Mouse (Mus musculus) myocyte (in vitro differentiated cells): ENCODE measurements around the gene Ago1. TPM values are rescaled to one million over a fixed set of nuclear protein-coding genes. Genes with fewer than 3 reads are reported as not detected.

Source experiments
- H3K27me3 ChIP-seq: one replicate; pipeline ENCODE4 v1.6.1; 2011; ENCODE audit not compliant: control insufficient read depth, insufficient read depth, insufficient read length
- H3K36me3 ChIP-seq: one replicate; pipeline ENCODE4 v1.6.1; 2011; ENCODE audit not compliant: control insufficient read depth, insufficient read depth
- H3K4me2 ChIP-seq: one replicate; pipeline ENCODE4 v1.6.1; 2011; ENCODE audit warnings: low read depth, control low read depth
- H3K4me3 ChIP-seq: one replicate; pipeline ENCODE4 v1.5.1; 2011; ENCODE audit warnings: mild to moderate bottlenecking, control low read depth, moderate library complexity
- H3K79me2 ChIP-seq: one replicate; pipeline ENCODE4 v1.6.1; 2011; ENCODE audit not compliant: control insufficient read depth, insufficient read depth
- H3ac ChIP-seq: one replicate; pipeline ENCODE4 v1.6.1; 2011; ENCODE audit not compliant: control insufficient read depth, insufficient read length
- CEBPB ChIP-seq: IDR thresholded peaks from 2 replicates; pipeline ENCODE4 v1.6.1; 2011; ENCODE audit warnings: mild to moderate bottlenecking, moderate library complexity; ENCODE audit not compliant: poor library complexity, insufficient read depth, severe bottlenecking
- E2F4 ChIP-seq: IDR thresholded peaks from one replicate; pipeline ENCODE4 v1.6.1; 2011; ENCODE audit warnings: mild to moderate bottlenecking, control low read depth, moderate library complexity; ENCODE audit not compliant: insufficient read depth
- MAX ChIP-seq: IDR thresholded peaks from one replicate; pipeline ENCODE4 v1.6.1; 2011; ENCODE audit warnings: low read depth, mild to moderate bottlenecking, control low read depth
- MYOD1 ChIP-seq, 3 experiments: IDR thresholded peaks; one replicate each; pipeline ENCODE4 v1.6.1; 2011; ENCODE audit warnings: control low read depth in 2 of 3, low read depth in 2 of 3, mild to moderate bottlenecking in 2 of 3, moderate library complexity in 1 of 3; ENCODE audit not compliant: insufficient read length in 2 of 3, control insufficient read depth in 1 of 3
- MYOG ChIP-seq, 3 experiments: IDR thresholded peaks; one replicate each; pipeline ENCODE4 v1.6.1; 2011; ENCODE audit warnings: control low read depth in 2 of 3, low read depth in 2 of 3, mild to moderate bottlenecking in 2 of 3; ENCODE audit not compliant: insufficient read length in 2 of 3, control insufficient read depth in 1 of 3, insufficient read depth in 1 of 3
- POLR2A ChIP-seq: IDR thresholded peaks from one replicate; pipeline ENCODE4 v1.6.1; 2011; ENCODE audit warnings: low read depth, mild to moderate bottlenecking, control low read depth, moderate library complexity; ENCODE audit not compliant: insufficient read length
- POLR2AphosphoS2 ChIP-seq: IDR thresholded peaks from one replicate; pipeline ENCODE4 v1.6.1; 2011; ENCODE audit warnings: low read depth, control low read depth; ENCODE audit not compliant: insufficient read length
- REST ChIP-seq: IDR thresholded peaks from one replicate; pipeline ENCODE4 v1.6.1; 2011; ENCODE audit warnings: mild to moderate bottlenecking, control low read depth, moderate library complexity; ENCODE audit not compliant: insufficient read depth, insufficient read length
- SRF ChIP-seq: IDR thresholded peaks from one replicate; pipeline ENCODE4 v1.6.1; 2011; ENCODE audit warnings: low read depth; ENCODE audit not compliant: control insufficient read depth, insufficient read length
- TCF12 ChIP-seq: IDR thresholded peaks from one replicate; pipeline ENCODE4 v1.6.1; 2011; ENCODE audit warnings: mild to moderate bottlenecking, control low read depth; ENCODE audit not compliant: poor library complexity, insufficient read depth, severe bottlenecking
- TCF3 ChIP-seq: IDR thresholded peaks from one replicate; pipeline ENCODE4 v1.6.1; 2011; ENCODE audit warnings: low read depth, control low read depth; ENCODE audit not compliant: insufficient read length
- USF1 ChIP-seq: IDR thresholded peaks from one replicate; pipeline ENCODE4 v1.6.1; 2011; ENCODE audit warnings: low read depth, mild to moderate bottlenecking, control low read depth, moderate library complexity
- polyA plus RNA-seq: library from polyadenylated mRNA; unstranded; fragments of >200 nt; fragmentation: generic; extraction: Trizol; gene quantifications from one replicate; pipeline ENCODE4 v1.2.1, GENCODE M21; 2012; ENCODE audit warnings: missing spikeins

Gene Ago1
- polyA plus RNA-seq, 1 experiment: 8.4 TPM

GRCm38 (mm10) chr4:126436268-126436667 lies 32.1 kb downstream of the Ago1 start:
- no peak overlapping the region for H3K4me3 ChIP-seq
- TF ChIP-seq REST (no peak), TCF3 (no peak), POLR2A (no peak), E2F4 (no peak), USF1 (no peak), MYOG (IDR thresholded peaks at IDR 0.05; ENCODE audit: control insufficient read depth in 1 of 3, insufficient read depth in 1 of 3, insufficient read length in 2 of 3, low read depth in 2 of 3) (no peak), TCF12 (no peak), POLR2AphosphoS2 (no peak), MAX (no peak), MYOD1 (IDR thresholded peaks at IDR 0.05; ENCODE audit: control insufficient read depth in 1 of 3, insufficient read length in 2 of 3, low read depth in 2 of 3) (no peak), CEBPB (no peak), SRF (no peak)
- no peak overlapping the region for H3K4me2 ChIP-seq
- H3K36me3 ChIP-seq: peaks cover 12% of the 10 kb centered on the region
- no peak overlapping the region for H3ac ChIP-seq
- no peaks in the 10 kb centered on the region for H3K27me3 ChIP-seq
- H3K79me2 ChIP-seq: no peaks in the 10 kb centered on the region

- Histone ChIP-seq H3K4me2 (no peak overlapping the region), H3K36me3 (no peaks in the 10 kb centered on the region), H3K27me3 (no peaks in the 10 kb centered on the region), H3ac (no peak overlapping the region), H3K4me3 (no peak overlapping the region), H3K79me2 (no peaks in the 10 kb centered on the region)
- TF ChIP-seq SRF (no peak), POLR2AphosphoS2 (no peak), MYOG (IDR thresholded peaks at IDR 0.05; ENCODE audit: control insufficient read depth in 1 of 3, insufficient read depth in 1 of 3, insufficient read length in 2 of 3, low read depth in 2 of 3) (no peak), TCF12 (no peak), CEBPB (no peak)
These were observed 34.3 kb downstream of the Ago1 start for GRCm38 (mm10) chr4:126434094-126434493.

DNA sequence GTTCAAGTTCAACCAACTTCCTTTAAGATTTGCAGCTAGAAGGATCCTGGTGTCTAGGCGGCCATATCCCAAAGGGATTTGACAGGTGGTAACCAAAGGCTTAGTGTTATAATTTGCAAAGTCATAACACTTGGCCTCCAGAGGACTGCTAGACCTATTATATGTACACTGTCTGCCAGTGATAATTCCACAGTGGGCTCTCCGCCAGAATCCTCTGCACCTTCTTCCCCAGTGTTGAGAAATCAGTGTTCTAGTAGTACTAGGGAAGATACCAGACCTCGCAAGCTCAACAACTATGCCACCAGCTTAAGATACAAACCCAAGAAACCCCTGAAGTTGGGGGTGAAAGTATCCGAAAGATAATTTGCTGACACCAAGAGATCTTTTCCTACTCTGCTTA lies 35.2 kb downstream of the Ago1 start:
- Histone ChIP-seq H3K79me2 (peaks cover 9% of the 10 kb centered on the region), H3ac (no peak overlapping the region), H3K27me3 (no peaks in the 10 kb centered on the region), H3K36me3 (no peaks in the 10 kb centered on the region), H3K4me3 (no peak overlapping the region), H3K4me2 (no peak overlapping the region)
- TF ChIP-seq REST: no peak
- TF ChIP-seq MYOG (IDR thresholded peaks at IDR 0.05; ENCODE audit: control insufficient read depth in 1 of 3, insufficient read depth in 1 of 3, insufficient read length in 2 of 3, low read depth in 2 of 3): no peak

DNA sequence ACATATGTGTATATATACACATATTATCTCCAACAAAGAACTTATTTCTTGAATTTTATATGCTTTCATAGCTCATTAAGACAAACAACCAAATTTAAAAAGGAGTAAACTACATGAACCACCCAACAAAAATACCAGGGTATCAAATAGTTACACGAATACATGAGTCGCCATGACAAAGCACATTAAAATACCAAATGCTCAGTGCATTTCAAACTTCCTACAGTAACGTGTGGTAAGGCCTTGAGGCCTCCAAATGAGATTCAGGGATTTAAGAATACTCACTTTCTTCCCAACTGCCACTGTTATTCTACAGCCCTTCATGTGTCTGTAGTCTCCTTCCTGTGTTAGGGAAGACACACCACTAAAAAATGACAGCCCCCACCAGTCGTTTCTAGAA lies 36.6 kb downstream of the Ago1 start:
- Histone ChIP-seq H3K27me3 (no peaks in the 10 kb centered on the region), H3K36me3 (no peaks in the 10 kb centered on the region)
- TF ChIP-seq TCF3 (no peak), POLR2AphosphoS2 (no peak), MYOG (IDR thresholded peaks at IDR 0.05; ENCODE audit: control insufficient read depth in 1 of 3, insufficient read depth in 1 of 3, insufficient read length in 2 of 3, low read depth in 2 of 3) (no peak), MYOD1 (IDR thresholded peaks at IDR 0.05; ENCODE audit: control insufficient read depth in 1 of 3, insufficient read length in 2 of 3, low read depth in 2 of 3) (no peak), MAX (no peak), TCF12 (no peak), REST (no peak), POLR2A (no peak), USF1 (no peak), CEBPB (no peak), E2F4 (no peak), SRF (no peak)

GRCm38 (mm10) chr4:126429347-126430079 lies 38.9 kb downstream of the Ago1 start, which contains the start of gene Ago3:
TSS of gene Ago3 (minus strand) at chr4:126429556.
- Histone ChIP-seq H3ac (peak within 1 kb of the TSS; percentile 51), H3K36me3 (no peaks in the 10 kb centered on the region), H3K4me3 (peak within 1 kb of the TSS; percentile 98), H3K79me2 (peaks cover 39% of the 10 kb centered on the region), H3K27me3 (no peaks in the 10 kb centered on the region), H3K4me2 (peak within 1 kb of the TSS; percentile 99)
- TF ChIP-seq MYOG (IDR thresholded peaks at IDR 0.05; ENCODE audit: control insufficient read depth in 1 of 3, insufficient read depth in 1 of 3, insufficient read length in 2 of 3, low read depth in 2 of 3): no peak
- no peak for TF ChIP-seq REST
- peak; percentile 86 for TF ChIP-seq POLR2A
- TF ChIP-seq TCF3: no peak
- peak; percentile 96 for TF ChIP-seq POLR2AphosphoS2
- no peak for TF ChIP-seq E2F4
- TF ChIP-seq USF1: peak; percentile 24
- TF ChIP-seq TCF12: no peak
- TF ChIP-seq MYOD1 (IDR thresholded peaks at IDR 0.05; ENCODE audit: control insufficient read depth in 1 of 3, insufficient read length in 2 of 3, low read depth in 2 of 3): no peak
- TF ChIP-seq MAX: no peak
- TF ChIP-seq CEBPB: no peak
- TF ChIP-seq SRF: peak; percentile 12

More for the DNA sequence above, 36.6 kb downstream of the Ago1 start:
- Histone ChIP-seq H3ac (no peak overlapping the region), H3K4me2 (no peak overlapping the region), H3K4me3 (no peak overlapping the region), H3K79me2 (peaks cover 23% of the 10 kb centered on the region)
